ENCODE assay signal across 16 mouse cellular contexts in the genomic region with DNA sequence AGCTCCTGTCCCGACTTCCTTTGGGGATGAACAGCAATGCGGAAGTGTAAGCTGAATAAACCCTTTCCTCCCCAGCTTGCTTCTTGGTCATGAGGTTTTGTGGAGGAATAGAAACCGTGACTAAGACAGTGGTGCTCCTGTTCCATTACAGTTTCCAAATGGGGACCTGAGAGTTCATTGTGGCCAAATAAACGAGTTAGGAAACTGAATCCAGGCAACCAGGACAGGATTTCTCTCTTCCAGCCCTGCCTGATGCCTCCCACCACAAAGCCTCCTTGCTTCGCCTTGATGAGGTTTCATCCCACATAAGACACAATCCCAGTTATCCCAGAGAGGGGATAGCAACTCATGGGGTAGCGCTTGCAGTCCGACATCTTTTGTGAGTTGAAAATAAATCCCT.
A peak's percentile ranks its signal among the peaks of the same experiment; 100 is the strongest.
DNase-seq lines count a peak whose midpoint lies in the region; ATAC-seq and TF ChIP-seq lines count a peak whose summit lies in the region.
"Had no signal": no experiment of that assay in that cellular context is flagged by ENCODE, and none has a peak within 500 bp of the region (broad histone marks: within the 10 kb centered on the region; RNA-seq: fewer than 3 reads in every experiment).

No protein-coding gene starts in this region.

- 81% methylated on average over 7 of the region's 7 CpGs for WGBS in heart, embryonic 10.5 days
- 70% methylated on average over 7 of the region's 7 CpGs for WGBS in lung, embryonic 14.5 days
- WGBS in stomach, embryonic 16.5 days: 82% methylated on average over 7 of the region's 7 CpGs

- H3K9ac ChIP-seq in lung, embryonic 14.5 days: no peak overlapping the region
- no peak overlapping the region for H3K9ac ChIP-seq in stomach, embryonic 16.5 days (ENCODE audit: low read length)
- H3K9ac ChIP-seq: forebrain, postnatal 0 days; hindbrain, embryonic 14.5 days; liver, postnatal 0 days had no signal

- no peak for TF ChIP-seq CTCF in lung, embryonic 14.5 days (IDR thresholded peaks at IDR 0.05; ENCODE audit: low read depth)
- no peak for TF ChIP-seq CTCF in embryonic fibroblast, embryonic 13.5 days (IDR thresholded peaks at IDR 0.05; ENCODE audit: borderline replicate concordance, insufficient read depth, low read length)

- no peak overlapping the region for H3K4me3 ChIP-seq in heart, embryonic 10.5 days
- H3K4me3 ChIP-seq in lung, embryonic 14.5 days (ENCODE audit: low read depth, low read length): no peak overlapping the region
- no peak overlapping the region for H3K4me3 ChIP-seq in embryonic fibroblast, embryonic 13.5 days (ENCODE audit: insufficient read depth, low read length)
- no peak overlapping the region for H3K4me3 ChIP-seq in stomach, embryonic 16.5 days (replicated peaks; ENCODE audit: low read length)
- H3K4me3 ChIP-seq: midbrain, embryonic 10.5 days had no signal

- TF ChIP-seq POLR2A in embryonic fibroblast, embryonic 13.5 days (IDR thresholded peaks at IDR 0.05; ENCODE audit: low read depth, low read length): 0 out of 2 replicates have a peak, but pooled peaks have one; percentile 15

- ATAC-seq in lung, embryonic 14.5 days (ENCODE audit: insufficient read depth): no peak
- no peak for ATAC-seq in stomach, embryonic 16.5 days (ENCODE audit: insufficient read depth, low FRiP score)
- ATAC-seq in cerebellum, adult (ENCODE audit: insufficient number of reproducible peaks, low FRiP score, low TSS enrichment): no peak
- ATAC-seq: forebrain, postnatal 0 days; liver, postnatal 0 days had no signal

- H3K27ac ChIP-seq in heart, embryonic 10.5 days: 0 out of 2 replicates have a peak overlapping the region, but pooled peaks have one; percentile 36
- H3K27ac ChIP-seq in lung, embryonic 14.5 days (ENCODE audit: low read depth): peak overlapping the region; percentile 80; the same call in 1 of the 2 replicates
- peak overlapping the region; percentile 100 for H3K27ac ChIP-seq in embryonic fibroblast, embryonic 13.5 days (ENCODE audit: insufficient read depth, low read length)
- H3K27ac ChIP-seq in stomach, embryonic 16.5 days (ENCODE audit: low read length): 0 out of 2 replicates have a peak overlapping the region, but pooled peaks have one; percentile 39
- H3K27ac ChIP-seq: hindbrain, embryonic 14.5 days; midbrain, embryonic 10.5 days had no signal

- H3K4me1 ChIP-seq in heart, embryonic 10.5 days: peaks cover 19% of the 10 kb centered on the region; the same call in 1 of the 2 replicates
- H3K4me1 ChIP-seq in lung, embryonic 14.5 days (ENCODE audit: insufficient read depth): peaks cover 8% of the 10 kb centered on the region; the same call in 1 of the 2 replicates
- H3K4me1 ChIP-seq in embryonic fibroblast, embryonic 13.5 days (ENCODE audit: control insufficient read depth, insufficient read depth, low read length): peaks cover 6% of the 10 kb centered on the region
- 0 out of 2 replicates have a peak, but pooled peaks cover 2% of the 10 kb centered on the region for H3K4me1 ChIP-seq in stomach, embryonic 16.5 days (ENCODE audit: control insufficient read depth, insufficient read depth, low read length)

- H3K36me3 ChIP-seq in heart, embryonic 10.5 days: no peaks in the 10 kb centered on the region
- H3K36me3 ChIP-seq in lung, embryonic 14.5 days (ENCODE audit: insufficient read depth): no peaks in the 10 kb centered on the region
- no peaks in the 10 kb centered on the region for H3K36me3 ChIP-seq in stomach, embryonic 16.5 days (ENCODE audit: control insufficient read depth, insufficient read depth, low read length)
- H3K36me3 ChIP-seq: G1E; midbrain, embryonic 10.5 days had no signal

- H3K4me2 ChIP-seq in lung, embryonic 14.5 days: no peak overlapping the region
- H3K4me2 ChIP-seq in stomach, embryonic 16.5 days (ENCODE audit: low read depth, low read length): no peak overlapping the region
- H3K4me2 ChIP-seq: hindbrain, embryonic 14.5 days had no signal

- peaks cover 30% of the 10 kb centered on the region; the same call in 1 of the 2 replicates for H3K27me3 ChIP-seq in heart, embryonic 10.5 days (ENCODE audit: insufficient read depth, poor library complexity, severe bottlenecking)
- no peaks in the 10 kb centered on the region for H3K27me3 ChIP-seq in lung, embryonic 14.5 days (ENCODE audit: insufficient read depth, low read length)
- H3K27me3 ChIP-seq in stomach, embryonic 16.5 days (ENCODE audit: control insufficient read depth, insufficient read depth, low read length): no peaks in the 10 kb centered on the region

- no peak for DNase-seq in heart, embryonic 10.5 days (ENCODE audit: low spot score)
- DNase-seq in heart, postnatal 4 days: no peak
- no peak for DNase-seq in lung, embryonic 14.5 days
- DNase-seq in lung, postnatal 4 days: no peak
- DNase-seq in ovary, postnatal 36 days (ENCODE audit: low spot score): no peak
- DNase-seq: cerebellum, adult 11-12 months; forebrain, postnatal 0 days; kidney, adult 11 months; liver, postnatal 0 days; spleen, adult 18-20 months had no signal

- no peaks in the 10 kb centered on the region for H3K9me3 ChIP-seq in heart, embryonic 10.5 days
- no peaks in the 10 kb centered on the region for H3K9me3 ChIP-seq in lung, embryonic 14.5 days (ENCODE audit: low read depth, low read length)
- H3K9me3 ChIP-seq in stomach, embryonic 16.5 days (replicated peaks; ENCODE audit: control insufficient read depth, low read length): no peaks in the 10 kb centered on the region
- H3K9me3 ChIP-seq: midbrain, embryonic 10.5 days had no signal

Comparison
In these comparisons a context has a peak if more than half of its experiments do, and no peak if none do; other contexts are left out.
1. H3K27ac ChIP-seq: peak in every context shown above with its lines; median percentile 100 in embryonic fibroblast, embryonic 13.5 days; 80 in lung, embryonic 14.5 days; 39 in stomach, embryonic 16.5 days; 36 in heart, embryonic 10.5 days.